Mouse (Mus musculus) myocyte (in vitro differentiated cells): ENCODE data around the gene Olfr959.

Experiments
- CEBPB ChIP-seq: IDR thresholded peaks from 2 replicates; pipeline ENCODE4 v1.6.1; 2011; ENCODE audit warnings: mild to moderate bottlenecking, moderate library complexity; ENCODE audit not compliant: poor library complexity, insufficient read depth, severe bottlenecking
- E2F4 ChIP-seq: IDR thresholded peaks from one replicate; pipeline ENCODE4 v1.6.1; 2011; ENCODE audit warnings: mild to moderate bottlenecking, control low read depth, moderate library complexity; ENCODE audit not compliant: insufficient read depth
- MYOD1 ChIP-seq, 3 experiments: IDR thresholded peaks; one replicate each; pipeline ENCODE4 v1.6.1; 2011; ENCODE audit warnings: control low read depth in 2 of 3, low read depth in 2 of 3, mild to moderate bottlenecking in 2 of 3, moderate library complexity in 1 of 3; ENCODE audit not compliant: insufficient read length in 2 of 3, control insufficient read depth in 1 of 3
- POLR2A ChIP-seq: IDR thresholded peaks from one replicate; pipeline ENCODE4 v1.6.1; 2011; ENCODE audit warnings: low read depth, mild to moderate bottlenecking, control low read depth, moderate library complexity; ENCODE audit not compliant: insufficient read length
- SRF ChIP-seq: IDR thresholded peaks from one replicate; pipeline ENCODE4 v1.6.1; 2011; ENCODE audit warnings: low read depth; ENCODE audit not compliant: control insufficient read depth, insufficient read length

DNA sequence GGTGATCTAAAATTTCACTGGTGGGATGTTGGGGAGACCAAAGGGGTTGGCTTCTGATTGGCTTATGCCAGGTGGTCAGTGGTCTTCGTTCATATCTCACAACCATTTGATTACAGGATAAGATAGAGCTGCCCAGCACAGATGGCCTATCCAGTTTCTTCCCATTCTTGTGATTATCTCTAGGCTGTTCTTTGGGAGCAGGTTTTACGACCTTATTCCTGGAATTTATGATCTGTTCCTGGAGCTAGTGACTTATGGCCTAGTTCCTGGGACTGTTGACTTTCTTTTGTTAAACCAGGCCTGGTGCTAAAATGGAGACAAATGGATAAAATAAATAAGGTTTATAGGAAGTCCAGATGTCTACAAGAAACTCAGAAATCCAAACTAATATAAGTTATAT is 49.3 kb upstream of the Olfr959 start:
- TF ChIP-seq POLR2A (no peak), CEBPB (no peak), MYOD1 (IDR thresholded peaks at IDR 0.05; ENCODE audit: control insufficient read depth in 1 of 3, insufficient read length in 2 of 3, low read depth in 2 of 3) (no peak), E2F4 (no peak), SRF (no peak)
